9 mouse cellular contexts compared by ENCODE assay signal in the genomic region with DNA sequence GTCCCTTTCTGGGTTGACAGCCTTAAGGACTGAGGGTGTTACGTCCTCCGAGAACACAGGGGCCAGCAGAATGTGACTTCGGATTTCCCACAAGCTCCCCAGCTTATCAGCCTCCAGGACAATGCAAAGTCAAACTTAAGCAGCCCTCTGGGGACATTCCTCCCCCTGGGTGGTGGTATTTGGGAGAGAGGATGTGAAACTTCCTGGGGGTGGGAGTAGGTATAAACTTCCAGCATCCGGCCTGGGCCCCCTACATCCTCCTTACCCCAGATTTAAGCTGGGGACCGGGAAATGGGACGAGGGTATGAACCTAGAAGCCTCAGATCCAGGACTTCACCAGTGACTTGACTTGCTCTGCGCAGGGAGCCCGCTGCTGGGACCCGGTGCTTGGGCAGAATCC. TPM values are rescaled to one million over a fixed set of nuclear protein-coding genes. Genes with fewer than 3 reads are reported as not detected.
DNase-seq lines count a peak whose midpoint lies in the region; ATAC-seq and TF ChIP-seq lines count a peak whose summit lies in the region.
"Had no signal": no experiment of that assay in that cellular context is flagged by ENCODE, and none has a peak within 500 bp of the region (broad histone marks: within the 10 kb centered on the region; RNA-seq: fewer than 3 reads in every experiment).

No protein-coding gene starts in this region.

- TF ChIP-seq EP300 in stomach, postnatal 0 days (optimal IDR thresholded peaks at IDR 0.05), result no peak

- 0 out of 2 replicates have a peak, but pooled peaks have one; percentile 0 for ATAC-seq in stomach, postnatal 0 days (ENCODE audit: low FRiP score, low TSS enrichment)

- no peak for DNase-seq in thymus, adult 2 months
- no peak for DNase-seq in thymus, postnatal 25 days
- DNase-seq in hindbrain, embryonic 10.5 days (ENCODE audit: low spot score), result no peak
- DNase-seq in lung, adult 2 months, result no peak
- DNase-seq in stomach, postnatal 0 days (ENCODE audit: low spot score), result no peak
- DNase-seq in spleen, postnatal 14 days (ENCODE audit: low spot score in 2 of 2), result no peak
- no peak for DNase-seq in adrenal gland, adult 8-10 months
- DNase-seq in left cerebral cortex, adult 18-20 months (ENCODE audit: low spot score in 2 of 2), result no peak

- H3K9ac ChIP-seq in stomach, postnatal 0 days (ENCODE audit: low read length), result peak overlapping the region; percentile 68

- H3K27me3 ChIP-seq in thymus, adult 2 months (ENCODE audit: control insufficient read depth, insufficient read depth, low read length), result peaks cover 6% of the 10 kb centered on the region; the same call in 1 of the 2 replicates
- H3K27me3 ChIP-seq in hindbrain, embryonic 10.5 days (ENCODE audit: insufficient read depth, poor library complexity, severe bottlenecking), result peaks cover 56% of the 10 kb centered on the region
- no peaks in the 10 kb centered on the region for H3K27me3 ChIP-seq in stomach, postnatal 0 days (ENCODE audit: control insufficient read depth, insufficient read depth, low read length)

- WGBS in thymus, adult 2 months, result 38% methylated on average over 9 of the region's 9 CpGs
- 4% methylated on average over 9 of the region's 9 CpGs for whole genome bisulfite sequencing in hindbrain, embryonic 10.5 days
- 7% methylated on average over 9 of the region's 9 CpGs for WGBS in lung, adult 2 months
- WGBS in stomach, postnatal 0 days, result 11% methylated on average over 9 of the region's 9 CpGs

- peaks cover 25% of the 10 kb centered on the region for H3K4me1 ChIP-seq in thymus, adult 2 months (replicated peaks; ENCODE audit: control insufficient read depth, insufficient read depth, low read length)
- H3K4me1 ChIP-seq in hindbrain, embryonic 10.5 days (replicated peaks), result peaks cover 70% of the 10 kb centered on the region
- H3K4me1 ChIP-seq in lung, adult 2 months (ENCODE audit: control insufficient read depth, insufficient read depth, low read length), result peaks cover 18% of the 10 kb centered on the region
- peaks cover 7% of the 10 kb centered on the region for H3K4me1 ChIP-seq in stomach, postnatal 0 days (replicated peaks; ENCODE audit: control insufficient read depth, insufficient read depth)

- no peak for TF ChIP-seq CTCF in thymus, adult 2 months (IDR thresholded peaks at IDR 0.05; ENCODE audit: borderline replicate concordance, control insufficient read depth, extremely low read depth, insufficient read depth, low read length, poor library complexity)
- no peak for TF ChIP-seq CTCF in lung, adult 2 months (IDR thresholded peaks at IDR 0.05; ENCODE audit: insufficient read depth, low read length)
- TF ChIP-seq CTCF in stomach, postnatal 0 days (IDR thresholded peaks at IDR 0.05; ENCODE audit: low read depth), result no peak

- no peaks in the 10 kb centered on the region for H3K36me3 ChIP-seq in thymus, adult 2 months (ENCODE audit: control insufficient read depth, insufficient read depth, low read length)
- no peaks in the 10 kb centered on the region for H3K36me3 ChIP-seq in hindbrain, embryonic 10.5 days
- H3K36me3 ChIP-seq in stomach, postnatal 0 days (ENCODE audit: control insufficient read depth, insufficient read depth, low read length), result no peaks in the 10 kb centered on the region

- peak overlapping the region; percentile 64 for H3K4me2 ChIP-seq in stomach, postnatal 0 days (replicated peaks; ENCODE audit: low read depth)

- H3K4me3 ChIP-seq in thymus, adult 2 months (ENCODE audit: control insufficient read depth, insufficient read depth, low read length), result peak overlapping the region; percentile 38
- peak overlapping the region; percentile 57 for H3K4me3 ChIP-seq in hindbrain, embryonic 10.5 days
- peak overlapping the region; percentile 30 for H3K4me3 ChIP-seq in lung, adult 2 months (replicated peaks; ENCODE audit: extremely low read depth, low read depth, low read length)
- H3K4me3 ChIP-seq in stomach, postnatal 0 days (ENCODE audit: low read depth, low read length), result peak overlapping the region; percentile 39

- no peak for TF ChIP-seq POLR2A in thymus, adult 2 months (IDR thresholded peaks at IDR 0.05; ENCODE audit: control insufficient read depth, extremely low read depth, insufficient read depth, low read length, poor library complexity)
- TF ChIP-seq POLR2A in lung, adult 2 months (IDR thresholded peaks at IDR 0.05; ENCODE audit: borderline replicate concordance, extremely low read depth, low read depth, low read length), result peak; percentile 40; the same call in 1 of the 2 replicates

- H3K9me3 ChIP-seq in hindbrain, embryonic 10.5 days, result no peaks in the 10 kb centered on the region
- H3K9me3 ChIP-seq in stomach, postnatal 0 days (ENCODE audit: control insufficient read depth, low read length), result no peaks in the 10 kb centered on the region

- no peak overlapping the region for H3K27ac ChIP-seq in thymus, adult 2 months (ENCODE audit: control insufficient read depth, insufficient read depth, low read length)
- H3K27ac ChIP-seq in hindbrain, embryonic 10.5 days, result peak overlapping the region; percentile 87
- peak overlapping the region; percentile 93 for H3K27ac ChIP-seq in stomach, postnatal 0 days (replicated peaks)

RNA-seq across cellular contexts. Expression of a gene that starts 4.6 kb away (rescaled TPM):
- polyA plus RNA-seq in thymus, adult 2 months (2012; rRNA removed), result 13.0 and 18.7 TPM in 2 replicates
- polyA plus RNA-seq in hindbrain, embryonic 10.5 days (2016; fragmentation: Nextera tagmentation; extraction: Ambion mirVana), result 10.8 and 11.2 TPM in 2 replicates
- polyA plus RNA-seq in lung, adult 2 months (2012; rRNA removed), result 170 and 209 TPM in 2 replicates
- 43.9 and 44.5 TPM in 2 replicates for polyA plus RNA-seq in stomach, postnatal 0 days (2015; fragmentation: Nextera tagmentation; extraction: Ambion mirVana)
- 10 to 100 TPM; 21.4 to 70.9 (median 38.2) TPM for total RNA-seq in adrenal gland, adult 8-10 months (2022)
- total RNA-seq in left cerebral cortex, adult 18-20 months (2021), result 10 to 100 TPM in 1 of 2 experiments, 1 to 10 TPM in 1; 8.7 to 10.3 TPM

RNA-seq across cellular contexts. Expression of a gene that starts 16.3 kb away (rescaled TPM):
- polyA plus RNA-seq in thymus, adult 2 months (2012; rRNA removed), result 72.3 and 119 TPM in 2 replicates
- 75.6 and 76.9 TPM in 2 replicates for polyA plus RNA-seq in hindbrain, embryonic 10.5 days (2016; fragmentation: Nextera tagmentation; extraction: Ambion mirVana)
- 24.6 and 25.0 TPM in 2 replicates for polyA plus RNA-seq in lung, adult 2 months (2012; rRNA removed)
- polyA plus RNA-seq in stomach, postnatal 0 days (2015; fragmentation: Nextera tagmentation; extraction: Ambion mirVana), result 22.0 and 22.2 TPM in 2 replicates
- 10 to 100 TPM; 29.8 to 36.7 (median 31.5) TPM for total RNA-seq in adrenal gland, adult 8-10 months (2022)
- 10 to 100 TPM; 28.7 to 31.9 TPM for total RNA-seq in left cerebral cortex, adult 18-20 months (2021)

RNA-seq across cellular contexts. Expression of a gene that starts 16.3 kb away (rescaled TPM):
- polyA plus RNA-seq in thymus, adult 2 months (2012; rRNA removed), result not detected in 2 replicates
- 0.22 and 0.75 TPM in 2 replicates for polyA plus RNA-seq in hindbrain, embryonic 10.5 days (2016; fragmentation: Nextera tagmentation; extraction: Ambion mirVana)
- 0.27 TPM in 1 of 2 replicates, not detected in the other for polyA plus RNA-seq in lung, adult 2 months (2012; rRNA removed)
- 0.05 TPM in 1 of 2 replicates, not detected in the other for polyA plus RNA-seq in stomach, postnatal 0 days (2015; fragmentation: Nextera tagmentation; extraction: Ambion mirVana)
- total RNA-seq in adrenal gland, adult 8-10 months (2022), result 1 to 10 TPM in 1 of 4 experiments, under 1 TPM in 3; 0.20 to 1.1 (median 0.93) TPM
- under 1 TPM; 0.14 to 0.42 TPM for total RNA-seq in left cerebral cortex, adult 18-20 months (2021)
- total RNA-seq: left cerebral cortex, postnatal 10 days had no signal

RNA-seq across cellular contexts. Expression of a gene that starts 22.6 kb away (rescaled TPM):
- 3.4 and 5.0 TPM in 2 replicates for polyA plus RNA-seq in thymus, adult 2 months (2012; rRNA removed)
- polyA plus RNA-seq in hindbrain, embryonic 10.5 days (2016; fragmentation: Nextera tagmentation; extraction: Ambion mirVana), result 0.31 and 1.1 TPM in 2 replicates
- 29.0 and 31.0 TPM in 2 replicates for polyA plus RNA-seq in lung, adult 2 months (2012; rRNA removed)
- polyA plus RNA-seq in stomach, postnatal 0 days (2015; fragmentation: Nextera tagmentation; extraction: Ambion mirVana), result 5.3 and 6.5 TPM in 2 replicates
- 10 to 100 TPM; 13.7 to 22.0 (median 18.7) TPM for total RNA-seq in adrenal gland, adult 8-10 months (2022)
- 10 to 100 TPM; 18.1 to 23.2 TPM for total RNA-seq in left cerebral cortex, adult 18-20 months (2021)

RNA-seq across cellular contexts. Expression of a gene that starts 28.1 kb away (rescaled TPM):
- 0.09 TPM in 1 of 2 replicates, not detected in the other for polyA plus RNA-seq in thymus, adult 2 months (2012; rRNA removed)
- 0.14 and 0.30 TPM in 2 replicates for polyA plus RNA-seq in hindbrain, embryonic 10.5 days (2016; fragmentation: Nextera tagmentation; extraction: Ambion mirVana)
- polyA plus RNA-seq in lung, adult 2 months (2012; rRNA removed), result 0.25 and 0.34 TPM in 2 replicates
- not detected in 2 replicates for polyA plus RNA-seq in stomach, postnatal 0 days (2015; fragmentation: Nextera tagmentation; extraction: Ambion mirVana)
- total RNA-seq in adrenal gland, adult 8-10 months (2022), result under 1 TPM in 2 of 4 experiments, not detected in 2; 0.10 to 0.31 TPM
- total RNA-seq in left cerebral cortex, adult 18-20 months (2021), result under 1 TPM in 1 of 2 experiments, not detected in 1; 0.16 TPM
